Mouse (Mus musculus) heart, embryonic 16.5 days (tissue): ENCODE results near the gene Myo1d. TPM values are rescaled to one million over a fixed set of nuclear protein-coding genes. Genes with fewer than 3 reads are reported as not detected.

Experiments used
- ATAC-seq: fragments of 200-750 bp; cut with Nextera tagmentation; replicated peaks from 2 replicates; pipeline ENCODE4 v1.8.0; 2017; ENCODE audit warnings: moderate number of reproducible peaks; ENCODE audit not compliant: insufficient read depth, low FRiP score; ENCODE audit errors: extremely low read depth
- H3K27ac ChIP-seq: fragments of 300-500 bp; sonication (generic); 2 replicates; pipeline ENCODE4 v1.5.1; 2014; ENCODE audit warnings: mild to moderate bottlenecking, low read length, control low read depth, moderate library complexity
- H3K27me3 ChIP-seq: fragments of 300-500 bp; sonication (generic); 2 replicates; pipeline ENCODE4 v1.6.1; 2014; ENCODE audit warnings: low read length, mixed read lengths; ENCODE audit not compliant: control insufficient read depth, insufficient read depth
- H3K36me3 ChIP-seq: fragments of 300-500 bp; sonication (generic); 2 replicates; pipeline ENCODE4 v1.6.1; 2014; ENCODE audit not compliant: control insufficient read depth, insufficient read depth
- H3K4me1 ChIP-seq: fragments of 300-500 bp; sonication (generic); 2 replicates; pipeline ENCODE4 v1.6.1; 2014; ENCODE audit warnings: low read length, mixed read lengths; ENCODE audit not compliant: control insufficient read depth, insufficient read depth
- H3K4me2 ChIP-seq: fragments of 300-500 bp; sonication (generic); 2 replicates; pipeline ENCODE4 v1.6.1; 2014; ENCODE audit warnings: low read depth, mild to moderate bottlenecking, control low read depth, low read length
- H3K4me3 ChIP-seq: fragments of 300-500 bp; sonication (generic); 2 replicates; pipeline ENCODE4 v1.5.1; 2014; ENCODE audit warnings: mild to moderate bottlenecking, control low read depth, low read length
- H3K9ac ChIP-seq: fragments of 300-500 bp; sonication (generic); 2 replicates; pipeline ENCODE4 v1.6.1; 2014; ENCODE audit warnings: low read length, control low read depth
- H3K9me3 ChIP-seq: fragments of 300-500 bp; sonication (generic); replicated peaks from 2 replicates; pipeline ENCODE4 v1.6.1; 2016; ENCODE audit warnings: low read length; ENCODE audit not compliant: control insufficient read depth
- WGBS: fragments of 180-500 bp; shearing (Covaris S2); extraction: QIAGEN DNeasy Blood & Tissue Kit; methylation state at CpG from one replicate; pipeline ENCODE4 v1.1.7; 2014; 5-methylcytosine and 5-hydroxymethylcytosine counted together
- polyA plus RNA-seq: library from polyadenylated mRNA; unstranded; fragments of >200 nt; fragmentation: Nextera tagmentation; extraction: Ambion mirVana; gene quantifications from 2 replicates; pipeline ENCODE4 v1.2.1, GENCODE M21; 2015

Gene Myo1d
- polyA plus RNA-seq, 1 experiment from 2014 or later: 7.5 TPM

DNA sequence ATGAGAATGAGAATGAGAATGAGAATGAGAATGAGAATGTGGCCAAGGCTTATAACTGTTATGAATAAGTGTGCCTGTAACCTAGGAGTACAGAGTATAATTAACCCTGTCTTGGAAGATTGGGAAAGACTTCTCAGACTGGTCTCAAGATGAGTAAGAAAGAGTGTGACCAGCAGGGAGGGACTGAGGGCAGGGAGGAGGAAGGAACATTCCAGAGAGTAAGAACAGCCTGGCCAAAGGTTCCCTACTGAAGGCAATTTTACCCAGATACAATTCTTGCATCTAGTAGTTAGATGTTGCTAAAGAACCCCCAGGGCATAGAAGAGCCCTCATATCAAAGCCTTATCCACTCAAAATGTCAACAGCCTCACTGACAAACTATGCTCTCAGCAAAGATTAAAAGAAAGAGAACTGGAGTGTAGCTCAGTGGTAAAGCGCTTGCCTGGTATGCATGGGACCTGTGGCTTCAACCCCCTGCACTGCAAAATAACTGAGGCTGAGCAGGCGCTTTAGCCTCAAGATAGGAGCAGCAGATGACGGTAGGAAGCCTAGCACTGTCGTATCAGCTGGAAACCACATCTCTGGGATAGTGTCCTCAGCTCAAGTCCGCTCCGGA lies 7.1 kb downstream of the Myo1d start:
- Histone ChIP-seq H3K27ac (no peak overlapping the region), H3K4me3 (no peak overlapping the region), H3K4me2 (no peak overlapping the region), H3K9me3 (no peaks in the 10 kb centered on the region), H3K27me3 (no peaks in the 10 kb centered on the region), H3K36me3 (no peaks in the 10 kb centered on the region), H3K4me1 (peaks cover 4% of the 10 kb centered on the region), H3K9ac (no peak overlapping the region)
- ATAC-seq: no peak
- 42% methylated on average over 6 of the region's 6 CpGs for WGBS

DNA sequence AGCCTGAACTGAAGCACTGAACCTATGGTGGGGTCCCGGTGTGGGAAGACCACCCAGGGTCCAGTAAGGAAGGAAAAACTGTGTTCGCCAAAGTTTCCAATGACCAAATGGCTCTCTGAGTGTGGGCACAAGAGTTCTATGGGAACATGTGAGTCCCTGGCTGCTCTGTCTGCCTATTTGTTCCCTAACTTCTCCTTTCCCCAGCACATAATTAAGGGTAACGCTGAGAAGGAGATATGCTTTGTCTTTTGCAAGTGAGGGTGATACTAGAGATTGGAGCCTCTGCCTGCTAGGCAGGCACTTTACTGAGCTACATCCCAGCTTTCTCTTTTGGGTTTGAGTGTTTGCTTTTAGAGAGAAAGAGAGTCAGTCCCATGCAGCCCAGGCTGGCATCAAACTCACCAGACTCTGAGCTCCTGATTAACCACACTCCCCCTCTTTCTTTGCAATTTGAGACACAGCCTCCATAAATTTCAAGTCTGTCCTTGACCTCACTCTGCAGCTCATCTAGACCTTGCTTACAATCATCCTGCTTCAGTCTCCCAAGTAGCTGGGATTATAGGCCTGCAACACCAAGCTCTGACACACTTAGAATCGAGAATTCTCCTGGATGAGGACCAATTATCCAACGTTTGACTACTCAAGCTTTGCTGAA lies 8.1 kb downstream of the Myo1d start:
- no peak for ATAC-seq
- Histone ChIP-seq H3K36me3 (no peaks in the 10 kb centered on the region), H3K9me3 (no peaks in the 10 kb centered on the region), H3K4me1 (peaks cover 8% of the 10 kb centered on the region), H3K27ac (no peak overlapping the region), H3K9ac (no peak overlapping the region), H3K4me2 (no peak overlapping the region), H3K27me3 (no peaks in the 10 kb centered on the region), H3K4me3 (no peak overlapping the region)
- WGBS: 78% methylated on average over 5 of the region's 5 CpGs

DNA sequence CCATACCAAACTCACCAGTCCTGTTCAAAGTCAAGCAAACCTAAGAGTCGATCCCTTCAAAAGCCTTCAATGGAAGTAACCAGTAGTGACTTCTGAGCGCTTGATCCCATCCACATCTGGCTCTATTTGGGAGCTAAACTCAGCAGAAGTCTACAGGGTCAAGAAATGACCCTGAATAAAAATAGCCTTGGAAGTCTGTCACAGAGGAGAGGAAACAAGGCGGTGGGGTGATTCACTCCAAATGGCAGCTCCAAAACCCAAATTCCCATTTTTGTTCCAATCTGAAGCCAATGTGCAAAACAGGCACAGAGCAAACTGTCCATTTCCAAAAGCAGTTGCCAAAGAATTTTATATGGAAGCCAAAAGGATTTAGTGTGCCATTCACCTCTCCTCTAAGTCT lies 8.6 kb downstream of the Myo1d start:
- no peaks in the 10 kb centered on the region for H3K27me3 ChIP-seq
- no peaks in the 10 kb centered on the region for H3K9me3 ChIP-seq
- no peak for ATAC-seq
- H3K4me3 ChIP-seq: no peak overlapping the region
- H3K4me2 ChIP-seq: no peak overlapping the region
- no peak overlapping the region for H3K9ac ChIP-seq
- no peak overlapping the region for H3K27ac ChIP-seq
- peaks cover 10% of the 10 kb centered on the region for H3K4me1 ChIP-seq
- 87% methylated on average over 3 of the region's 3 CpGs for WGBS
- no peaks in the 10 kb centered on the region for H3K36me3 ChIP-seq

DNA sequence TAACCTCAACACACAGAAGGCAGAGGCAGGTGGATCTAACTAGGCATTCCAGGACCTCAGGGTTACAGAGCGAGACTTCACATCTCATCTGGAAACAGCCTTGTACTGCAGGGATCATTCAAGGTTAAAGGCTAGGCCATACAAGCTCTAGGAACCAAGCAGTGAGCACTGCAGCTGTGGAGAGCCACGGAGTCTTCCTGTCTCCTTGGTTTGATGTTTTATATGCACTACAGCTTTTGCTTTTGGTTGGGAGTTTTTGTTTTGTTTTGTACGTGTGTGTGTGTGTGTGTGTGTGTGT lies 12.6 kb downstream of the Myo1d start:
- Histone ChIP-seq H3K36me3 (no peaks in the 10 kb centered on the region), H3K9ac (no peak overlapping the region), H3K4me2 (no peak overlapping the region), H3K4me1 (peaks cover 9% of the 10 kb centered on the region; the same call in 1 of the 2 replicates), H3K27me3 (no peaks in the 10 kb centered on the region), H3K4me3 (no peak overlapping the region), H3K9me3 (no peaks in the 10 kb centered on the region), H3K27ac (no peak overlapping the region)
- no peak for ATAC-seq
- WGBS: 63% methylated on average over 3 of the region's 3 CpGs

DNA sequence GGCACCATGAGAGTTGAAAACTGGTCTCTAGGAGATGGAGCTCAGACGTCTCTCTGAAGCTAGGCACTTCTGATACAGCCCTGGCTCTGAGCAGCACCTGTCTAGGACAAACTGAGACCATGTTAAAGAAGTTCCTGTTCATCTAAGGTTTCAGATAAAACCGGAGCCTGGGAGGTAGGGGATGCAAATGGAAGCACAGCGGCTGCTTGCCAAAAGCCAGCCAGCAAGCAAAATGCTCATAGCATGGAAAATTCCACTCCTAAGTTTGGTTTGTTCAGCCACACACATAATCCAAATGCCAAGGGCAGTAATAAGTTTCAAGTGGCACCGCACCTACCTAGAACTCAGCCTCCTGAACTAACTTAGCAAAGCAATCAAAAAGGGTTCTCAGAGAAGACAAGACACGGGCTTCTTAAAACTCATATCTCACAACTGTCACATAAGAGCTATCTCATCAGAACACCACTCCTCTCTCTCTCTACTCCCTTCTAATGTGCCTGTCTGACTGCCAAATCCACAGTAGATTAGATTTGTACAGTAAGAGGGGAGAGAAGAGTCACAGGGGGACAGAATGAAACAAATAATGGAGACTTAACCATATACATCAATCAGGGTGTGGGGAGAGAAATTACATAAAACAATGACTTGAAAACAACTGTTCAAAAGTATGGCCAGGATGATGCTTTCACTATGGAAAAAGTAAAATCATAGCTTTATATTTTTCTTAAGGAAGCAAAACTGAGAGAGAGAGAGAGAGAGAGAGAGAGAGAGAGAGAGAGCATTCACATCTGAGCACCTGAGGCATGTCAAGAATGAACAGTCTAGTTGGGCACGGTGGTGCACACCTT lies 13.1 kb downstream of the Myo1d start:
- Histone ChIP-seq H3K27me3 (no peaks in the 10 kb centered on the region), H3K27ac (no peak overlapping the region), H3K4me1 (peaks cover 10% of the 10 kb centered on the region; the same call in 1 of the 2 replicates), H3K4me3 (no peak overlapping the region), H3K4me2 (no peak overlapping the region), H3K36me3 (no peaks in the 10 kb centered on the region), H3K9ac (no peak overlapping the region), H3K9me3 (no peaks in the 10 kb centered on the region)
- no peak for ATAC-seq
- WGBS: 49% methylated on average over 6 of the region's 6 CpGs

DNA sequence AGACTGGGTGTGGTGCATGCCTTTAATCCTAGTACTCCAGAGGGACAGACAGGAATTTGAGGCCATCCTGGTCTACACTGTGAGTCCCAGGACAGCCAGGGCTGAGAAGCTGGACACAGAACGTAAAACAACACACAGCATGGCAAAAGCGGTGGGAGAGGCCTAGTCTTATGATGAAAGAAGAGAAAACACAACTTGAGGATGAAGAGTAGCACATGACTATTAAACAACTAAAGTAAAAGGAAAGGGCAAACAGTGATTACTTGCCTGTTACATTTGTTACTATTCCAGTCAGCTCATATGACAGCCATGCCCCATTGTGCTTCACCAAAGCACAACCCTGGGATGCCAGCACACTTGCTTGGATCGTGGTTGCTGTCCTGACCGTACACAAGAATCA lies 13.8 kb downstream of the Myo1d start:
- Histone ChIP-seq H3K9ac (no peak overlapping the region), H3K27ac (no peak overlapping the region), H3K36me3 (no peaks in the 10 kb centered on the region), H3K27me3 (no peaks in the 10 kb centered on the region), H3K4me1 (peaks cover 16% of the 10 kb centered on the region), H3K4me3 (no peak overlapping the region), H3K4me2 (no peak overlapping the region), H3K9me3 (no peaks in the 10 kb centered on the region)
- WGBS: 83% methylated on average over 4 of the region's 4 CpGs
- no peak for ATAC-seq

DNA sequence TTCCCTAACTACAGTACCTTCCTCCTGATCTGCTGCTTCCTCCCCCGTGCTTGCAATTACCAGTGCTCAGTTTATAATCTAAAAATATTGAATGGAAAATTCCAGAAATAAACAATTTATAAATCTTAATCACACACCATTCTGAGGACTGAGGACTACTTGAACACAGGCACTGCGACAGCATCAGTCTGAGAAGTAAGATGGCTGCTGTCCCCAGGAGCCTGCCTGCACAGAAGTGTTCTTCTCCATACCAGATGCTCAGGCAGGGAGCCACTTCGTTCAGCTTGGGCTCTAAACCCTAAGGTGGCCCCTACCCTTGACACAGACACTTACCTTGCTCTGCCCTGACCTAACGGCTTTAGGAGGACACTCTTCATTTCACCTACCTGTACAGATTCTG lies 17.8 kb downstream of the Myo1d start:
- Histone ChIP-seq H3K36me3 (no peaks in the 10 kb centered on the region), H3K9ac (no peak overlapping the region), H3K4me3 (no peak overlapping the region), H3K4me1 (peaks cover 15% of the 10 kb centered on the region), H3K9me3 (no peaks in the 10 kb centered on the region), H3K27me3 (no peaks in the 10 kb centered on the region), H3K4me2 (no peak overlapping the region), H3K27ac (no peak overlapping the region)
- no peak for ATAC-seq
- 60% methylated on average over 4 of the region's 4 CpGs for WGBS

DNA sequence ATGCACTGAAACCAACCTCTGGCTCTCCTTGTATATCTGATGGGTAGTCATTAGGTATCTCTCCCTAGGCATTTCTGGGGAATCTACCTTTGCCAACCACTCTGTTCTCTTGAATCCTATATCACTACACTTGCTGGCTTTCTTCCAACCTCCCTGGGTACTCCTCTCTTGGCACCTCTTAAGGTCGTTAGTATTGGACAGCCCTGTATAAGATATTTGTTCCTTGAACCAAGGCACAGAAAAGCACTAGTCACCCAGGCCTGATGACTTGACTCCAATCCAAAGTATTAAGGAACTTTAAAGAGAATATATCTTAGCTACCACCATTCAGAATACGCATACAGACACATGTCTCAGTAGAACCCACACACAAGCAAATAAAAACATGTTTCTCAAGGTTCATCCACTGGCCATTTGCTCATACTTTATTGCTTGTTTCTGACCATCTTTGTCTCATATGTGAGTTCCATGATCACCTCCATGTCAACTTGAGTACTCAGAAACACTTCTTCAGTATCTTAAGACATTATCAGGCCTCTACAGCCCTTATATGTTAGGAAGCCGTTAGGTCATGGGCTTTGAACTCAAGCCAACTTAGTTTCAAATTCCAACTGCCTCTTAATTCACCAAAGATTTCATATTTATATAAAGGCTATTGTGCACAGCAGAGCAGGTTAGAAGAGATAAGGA lies 18.4 kb downstream of the Myo1d start:
- Histone ChIP-seq H3K27me3 (no peaks in the 10 kb centered on the region), H3K36me3 (no peaks in the 10 kb centered on the region), H3K4me3 (no peak overlapping the region), H3K9me3 (no peaks in the 10 kb centered on the region), H3K4me2 (no peak overlapping the region), H3K4me1 (peaks cover 11% of the 10 kb centered on the region), H3K9ac (no peak overlapping the region), H3K27ac (no peak overlapping the region)
- no peak for ATAC-seq
- 44% methylated on average over 3 of the region's 3 CpGs for WGBS

DNA sequence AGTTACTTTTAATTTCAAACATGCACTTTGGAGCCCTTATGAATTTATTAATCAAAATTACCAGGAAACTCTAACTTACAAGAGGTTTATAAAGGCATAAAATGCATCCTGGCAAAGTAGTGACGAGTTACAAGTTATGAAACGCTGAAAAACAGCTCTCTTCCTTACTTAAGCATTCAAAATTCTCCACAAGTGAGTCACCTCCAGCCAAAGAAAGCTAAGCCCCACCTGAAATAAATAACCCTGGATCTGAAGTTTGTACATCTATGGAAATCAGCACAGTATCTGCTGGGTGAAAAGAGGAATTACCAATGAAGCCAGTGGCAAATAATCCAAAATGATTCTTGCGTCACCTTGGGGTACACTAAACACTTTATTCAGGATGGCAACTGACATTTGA lies 20.8 kb downstream of the Myo1d start:
- Histone ChIP-seq H3K36me3 (no peaks in the 10 kb centered on the region), H3K4me3 (no peak overlapping the region), H3K27me3 (no peaks in the 10 kb centered on the region), H3K4me2 (no peak overlapping the region), H3K4me1 (peaks cover 6% of the 10 kb centered on the region), H3K9me3 (no peaks in the 10 kb centered on the region), H3K27ac (no peak overlapping the region), H3K9ac (no peak overlapping the region)
- 87% methylated on average over 3 of the region's 3 CpGs for WGBS
- ATAC-seq: no peak
